Mouse (Mus musculus) stomach, embryonic 15.5 days (tissue): ENCODE data around the gene Erc2. TPM values are rescaled to one million over a fixed set of nuclear protein-coding genes. Genes with fewer than 3 reads are reported as not detected.

Experiments
- ATAC-seq: fragments of 200-750 bp; cut with Nextera tagmentation; 2 replicates; pipeline ENCODE4 v1.8.0; 2017; ENCODE audit warnings: low read depth, moderate number of reproducible peaks, moderate TSS enrichment; ENCODE audit not compliant: insufficient read depth, low FRiP score
- H3K27ac ChIP-seq: fragments of 300-500 bp; sonication (generic); 2 replicates; pipeline ENCODE4 v1.5.1; 2015; ENCODE audit warnings: mild to moderate bottlenecking, inconsistent platforms
- H3K27me3 ChIP-seq: fragments of 300-500 bp; sonication (generic); replicated peaks from 2 replicates; pipeline ENCODE4 v1.6.1; 2015; ENCODE audit warnings: inconsistent platforms
- H3K36me3 ChIP-seq: fragments of 300-500 bp; sonication (generic); 2 replicates; pipeline ENCODE4 v1.6.1; 2015; ENCODE audit warnings: inconsistent platforms
- H3K4me1 ChIP-seq: fragments of 300-500 bp; sonication (generic); 2 replicates; pipeline ENCODE4 v1.6.1; 2015; ENCODE audit warnings: inconsistent platforms
- H3K4me2 ChIP-seq: fragments of 300-500 bp; sonication (generic); 2 replicates; pipeline ENCODE4 v1.6.1; 2015; ENCODE audit warnings: mild to moderate bottlenecking, inconsistent platforms
- H3K4me3 ChIP-seq: fragments of 300-500 bp; sonication (generic); replicated peaks from 2 replicates; pipeline ENCODE4 v1.5.1; 2015; ENCODE audit warnings: inconsistent platforms
- H3K9ac ChIP-seq: fragments of 300-500 bp; sonication (generic); 2 replicates; pipeline ENCODE4 v1.6.1; 2015; ENCODE audit warnings: inconsistent platforms
- H3K9me3 ChIP-seq: fragments of 300-500 bp; sonication (generic); 2 replicates; pipeline ENCODE4 v1.6.1; 2016; ENCODE audit warnings: inconsistent platforms
- WGBS: fragments of 180-500 bp; shearing (Covaris S2); methylation state at CpG from one replicate; pipeline ENCODE4 v1.1.7; 2015; 5-methylcytosine and 5-hydroxymethylcytosine counted together
- polyA plus RNA-seq: library from polyadenylated mRNA; unstranded; fragments of >200 nt; fragmentation: Nextera tagmentation; extraction: Ambion mirVana; gene quantifications from 2 replicates; pipeline ENCODE4 v1.2.1, GENCODE M21; 2015

Gene Erc2
- polyA plus RNA-seq, 1 experiment from 2014 or later: 4.8 TPM

- 6% methylated on average over 29 of the region's 29 CpGs for WGBS
- peak overlapping the region; percentile 37 for H3K27ac ChIP-seq
Measured at GRCm38 (mm10) chr14:28510341-28511028, 888.3 kb downstream of the Erc2 start.

GRCm38 (mm10) chr14:28511029-28511651, 888.9 kb downstream of the Erc2 start:
- ATAC-seq: 0 out of 2 replicates have a peak, but pooled peaks have one; percentile 27
- H3K27me3 ChIP-seq: peaks cover 24% of the 10 kb centered on the region
- peak overlapping the region; percentile 70 for H3K4me3 ChIP-seq
- 1% methylated on average over 41 of the region's 41 CpGs for WGBS
- H3K4me1 ChIP-seq: peaks cover 5% of the 10 kb centered on the region
- no peaks in the 10 kb centered on the region for H3K9me3 ChIP-seq
- 0 out of 2 replicates have a peak overlapping the region, but pooled peaks have one; percentile 7 for H3K9ac ChIP-seq
- H3K36me3 ChIP-seq: no peaks in the 10 kb centered on the region
- H3K27ac ChIP-seq: peak overlapping the region; percentile 37; the same call in 1 of the 2 replicates
- H3K4me2 ChIP-seq: peak overlapping the region; percentile 90

More at GRCm38 (mm10) chr14:28510341-28511028, 888.3 kb downstream of the Erc2 start:
- Histone ChIP-seq H3K4me1 (peaks cover 5% of the 10 kb centered on the region), H3K4me2 (peak overlapping the region; percentile 90), H3K36me3 (no peaks in the 10 kb centered on the region), H3K9me3 (no peaks in the 10 kb centered on the region), H3K27me3 (peaks cover 24% of the 10 kb centered on the region), H3K4me3 (peak overlapping the region; percentile 70), H3K9ac (no peak overlapping the region)
- ATAC-seq: no peak

- peaks cover 5% of the 10 kb centered on the region for H3K4me1 ChIP-seq
- no peaks in the 10 kb centered on the region for H3K9me3 ChIP-seq
- no peak overlapping the region for H3K4me2 ChIP-seq
- peaks cover 16% of the 10 kb centered on the region for H3K27me3 ChIP-seq
- no peak for ATAC-seq
- no peaks in the 10 kb centered on the region for H3K36me3 ChIP-seq
- no peak overlapping the region for H3K4me3 ChIP-seq
- H3K9ac ChIP-seq: no peak overlapping the region
- no peak overlapping the region for H3K27ac ChIP-seq
- 76% methylated on average over 5 of the region's 5 CpGs for WGBS
Measured at GRCm38 (mm10) chr14:28512805-28513590, 890.8 kb downstream of the Erc2 start.

GRCm38 (mm10) chr14:28514171-28514570, 891.9 kb downstream of the Erc2 start:
- 53% methylated on average over 2 of the region's 2 CpGs for WGBS
- no peak overlapping the region for H3K4me3 ChIP-seq
- ATAC-seq: no peak

GRCm38 (mm10) chr14:28515331-28515730, 893.1 kb downstream of the Erc2 start:
- no peak for ATAC-seq
- Histone ChIP-seq H3K4me1 (no peaks in the 10 kb centered on the region), H3K9ac (no peak overlapping the region), H3K27me3 (0 out of 2 replicates have a peak, but pooled peaks cover 2% of the 10 kb centered on the region), H3K4me3 (no peak overlapping the region), H3K36me3 (no peaks in the 10 kb centered on the region), H3K9me3 (no peaks in the 10 kb centered on the region), H3K4me2 (no peak overlapping the region), H3K27ac (no peak overlapping the region)
- WGBS: 58% methylated on average over 6 of the region's 6 CpGs

More at GRCm38 (mm10) chr14:28514171-28514570, 891.9 kb downstream of the Erc2 start:
- no peak overlapping the region for H3K9ac ChIP-seq
- H3K27ac ChIP-seq: no peak overlapping the region
- peaks cover 7% of the 10 kb centered on the region; the same call in 1 of the 2 replicates for H3K27me3 ChIP-seq
- no peak overlapping the region for H3K4me2 ChIP-seq
- H3K9me3 ChIP-seq: no peaks in the 10 kb centered on the region
- H3K4me1 ChIP-seq: no peaks in the 10 kb centered on the region; the same call in 1 of the 2 replicates
- no peaks in the 10 kb centered on the region for H3K36me3 ChIP-seq

DNA sequence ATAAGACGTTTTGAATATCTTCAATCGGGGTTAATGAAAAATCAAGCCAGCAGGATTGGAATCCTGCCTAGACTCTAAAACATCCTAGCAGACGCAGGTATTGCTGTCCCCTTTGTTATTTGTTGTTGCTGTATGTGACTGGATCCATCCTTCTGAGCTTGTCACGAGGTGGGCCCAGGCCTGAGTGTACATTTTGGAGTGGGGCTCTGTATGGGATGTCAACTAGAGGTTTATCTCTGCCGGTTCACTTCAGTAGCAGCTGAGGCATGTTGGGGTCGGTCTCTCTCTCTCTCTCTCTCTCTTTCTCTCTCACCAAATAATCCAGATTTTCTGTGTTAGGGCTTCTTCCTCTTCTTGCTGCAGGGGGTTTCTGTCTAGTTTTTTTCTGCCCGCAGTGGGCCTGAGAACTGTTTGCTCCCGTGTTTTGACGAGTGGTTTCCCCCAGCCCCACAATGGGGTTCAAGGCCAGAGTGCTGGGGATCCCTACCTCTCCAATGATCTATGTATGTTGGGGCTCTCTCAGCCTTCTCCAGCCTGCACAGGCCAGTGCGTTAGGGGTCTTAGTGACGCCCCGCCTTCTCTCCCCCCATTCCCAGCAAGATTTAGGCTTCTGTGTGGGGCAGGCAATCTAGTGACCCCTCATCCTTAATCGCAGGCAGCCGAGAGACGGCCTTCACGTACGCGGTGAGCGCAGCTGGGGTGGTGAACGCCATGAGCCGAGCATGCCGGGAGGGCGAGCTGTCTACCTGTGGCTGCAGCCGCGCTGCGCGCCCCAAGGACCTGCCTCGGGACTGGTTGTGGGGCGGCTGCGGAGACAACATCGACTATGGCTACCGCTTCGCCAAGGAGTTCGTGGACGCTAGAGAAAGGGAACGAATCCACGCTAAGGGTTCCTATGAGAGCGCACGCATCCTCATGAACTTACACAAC, 895.7 kb downstream of the Erc2 start:
- Histone ChIP-seq H3K9ac (no peak overlapping the region), H3K36me3 (no peaks in the 10 kb centered on the region), H3K27me3 (no peaks in the 10 kb centered on the region), H3K9me3 (no peaks in the 10 kb centered on the region), H3K4me1 (no peaks in the 10 kb centered on the region), H3K4me3 (no peak overlapping the region), H3K4me2 (no peak overlapping the region), H3K27ac (no peak overlapping the region)
- no peak for ATAC-seq
- WGBS: 73% methylated on average over 39 of the region's 39 CpGs

- Histone ChIP-seq H3K9ac (no peak overlapping the region), H3K27me3 (no peaks in the 10 kb centered on the region), H3K36me3 (no peaks in the 10 kb centered on the region; the same call in 1 of the 2 replicates), H3K4me2 (no peak overlapping the region), H3K4me1 (no peaks in the 10 kb centered on the region), H3K4me3 (no peak overlapping the region), H3K9me3 (no peaks in the 10 kb centered on the region), H3K27ac (no peak overlapping the region)
- 81% methylated on average over 1 of the region's 1 CpGs for WGBS
- ATAC-seq: no peak
Measured at GRCm38 (mm10) chr14:28521106-28521505, 898.9 kb downstream of the Erc2 start.

- H3K36me3 ChIP-seq: no peaks in the 10 kb centered on the region; the same call in 1 of the 2 replicates
- H3K9ac ChIP-seq: no peak overlapping the region
- no peak overlapping the region for H3K4me2 ChIP-seq
- H3K9me3 ChIP-seq: no peaks in the 10 kb centered on the region
- H3K4me3 ChIP-seq: no peak overlapping the region
- no peak overlapping the region for H3K27ac ChIP-seq
- no peaks in the 10 kb centered on the region for H3K4me1 ChIP-seq
- H3K27me3 ChIP-seq: no peaks in the 10 kb centered on the region
- no peak for ATAC-seq
- 78% methylated on average over 21 of the region's 21 CpGs for WGBS
Measured at GRCm38 (mm10) chr14:28522611-28523010, 900.4 kb downstream of the Erc2 start.

DNA sequence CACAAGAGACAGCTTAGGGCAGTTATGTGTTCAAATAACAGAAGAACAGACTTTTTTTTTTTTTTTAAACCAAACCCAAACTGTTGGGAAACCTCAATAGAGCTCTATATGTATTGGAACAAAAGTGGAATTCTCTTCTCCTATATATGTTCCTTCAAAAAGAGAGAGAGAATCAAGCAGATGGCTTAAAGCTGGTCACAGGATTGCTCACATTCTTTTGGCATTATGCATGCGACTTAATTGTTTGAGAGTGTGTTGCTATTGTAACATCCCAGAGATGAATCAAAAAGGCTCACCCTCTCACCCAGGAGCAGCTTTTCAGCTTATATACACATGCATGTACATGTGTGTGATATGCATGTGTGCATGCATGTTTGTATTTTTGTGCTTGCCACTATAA, 903.3 kb downstream of the Erc2 start:
- no peaks in the 10 kb centered on the region for H3K9me3 ChIP-seq
- no peak for ATAC-seq
- WGBS: 61% methylated on average over 1 of the region's 1 CpGs
- no peak overlapping the region for H3K4me3 ChIP-seq
- H3K4me2 ChIP-seq: no peak overlapping the region
- no peaks in the 10 kb centered on the region for H3K27me3 ChIP-seq
- no peak overlapping the region for H3K9ac ChIP-seq
- no peaks in the 10 kb centered on the region for H3K4me1 ChIP-seq
- no peak overlapping the region for H3K27ac ChIP-seq
- no peaks in the 10 kb centered on the region; the same call in 1 of the 2 replicates for H3K36me3 ChIP-seq
